Mouse (Mus musculus) gastrocnemius, postnatal 36 days (tissue): ENCODE measurements around the gene Gtsf1l. TPM values are rescaled to one million over a fixed set of nuclear protein-coding genes. Genes with fewer than 3 reads are reported as not detected.
"Not testable (repeated sequence)": the region's sequence is repeated elsewhere in the genome, so short reads cannot be mapped to it uniquely, and the experiment has no call there.

ENCODE experiments used
- DNase-seq, 2 experiments: peaks; one replicate each; pipeline ENCODE4 v3.0.0; 2022
- intact Hi-C: fragments of 180-260 bp; cut with DNase I; formaldehyde crosslinking; loops from one replicate; pipeline ENCODE4 v1.15.1; 2025
- total RNA-seq, 2 experiments: library from RNA; stranded (reverse); gene quantifications; 2 replicates each; pipeline ENCODE4 v1.2.3; 2021

Gtsf1l gene
- total RNA-seq, 2 experiments from 2014 or later = not detected

DNA sequence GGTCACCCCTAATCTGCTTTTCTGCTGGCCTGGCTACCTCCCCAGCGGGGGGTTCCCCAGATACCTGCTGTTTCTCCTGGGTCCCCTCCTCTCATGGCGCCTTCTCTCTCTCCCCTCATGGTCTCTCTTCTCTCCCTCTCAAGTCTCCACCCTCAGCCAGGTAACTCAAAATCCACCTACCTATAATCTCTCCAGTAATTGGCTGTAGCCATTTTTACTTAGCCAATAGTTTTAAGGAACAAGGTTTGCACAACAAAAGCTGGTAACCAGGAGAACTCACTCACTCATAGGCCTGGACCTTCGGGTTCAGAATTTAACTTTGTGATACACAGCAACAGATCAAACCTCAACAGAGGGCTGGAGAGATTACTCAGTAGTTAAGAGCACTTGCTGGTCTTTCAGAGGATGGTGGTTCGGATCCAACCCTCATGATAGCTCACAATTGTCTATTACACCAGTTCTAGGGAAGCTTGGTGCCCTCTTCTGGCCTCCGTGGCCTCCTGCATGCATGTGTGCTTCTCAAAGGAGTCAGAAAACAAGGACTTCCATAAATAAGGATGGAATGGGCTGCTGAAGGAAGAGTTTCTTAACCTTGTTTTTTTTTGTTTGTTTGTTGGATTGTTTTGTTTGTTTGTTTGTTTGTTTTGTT is 1.9 kb upstream of the Gtsf1l start:
- DNase-seq = no peak
- intact Hi-C loops = loop anchor here (10.0 kb wide), 1 partner anchor 165 kb away; no protein-coding TSS in a partner anchor

- intact Hi-C loops = no loop called here
- no peak for DNase-seq
Measured at GRCm38 (mm10) chr2:163086561-163086960, 1.1 kb downstream of the Gtsf1l start.

GRCm38 (mm10) chr2:163085047-163085446 is 2.6 kb downstream of the Gtsf1l start:
- intact Hi-C loops = no loop called here
- no peak for DNase-seq

DNA sequence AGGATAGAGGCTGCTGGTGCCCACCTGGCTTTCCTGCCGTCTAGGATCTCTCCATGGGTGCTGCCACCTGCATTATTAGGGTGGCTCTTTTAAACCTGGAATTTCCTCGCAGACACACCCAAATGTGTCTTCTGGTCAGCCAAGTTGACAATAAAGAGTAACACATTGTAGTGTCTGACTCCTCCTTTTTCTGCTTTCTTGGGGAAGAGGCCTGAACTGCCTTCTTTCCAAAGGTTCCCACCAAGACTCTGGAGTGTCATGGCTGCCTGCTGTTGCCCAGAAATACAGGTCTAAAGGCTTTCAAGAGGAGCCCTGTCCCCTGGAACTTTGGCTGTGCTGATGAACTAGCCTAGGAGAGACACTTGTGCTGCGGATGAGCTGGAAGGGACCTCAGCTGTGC is 3.1 kb downstream of the Gtsf1l start:
- intact Hi-C loops = no loop called here
- no peak for DNase-seq

DNA sequence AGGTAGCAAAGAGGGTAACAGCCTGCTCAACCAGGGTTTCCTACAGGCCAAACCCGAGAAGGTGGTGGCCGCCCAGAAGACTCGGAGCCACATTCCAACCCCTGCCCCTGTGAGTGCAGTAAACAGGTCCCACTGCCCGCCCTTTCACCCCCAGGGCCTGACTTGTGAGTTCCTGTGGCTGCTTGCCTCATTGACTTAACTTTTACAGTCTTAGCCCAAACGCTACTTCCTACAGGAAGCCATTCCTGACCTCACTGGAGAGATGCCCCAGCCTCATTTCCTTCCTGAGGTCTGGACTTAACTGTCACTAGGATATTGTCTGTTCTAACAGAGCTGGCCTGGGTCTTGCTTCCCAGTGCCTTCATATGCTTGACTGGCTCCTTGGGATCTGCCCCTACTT is 5.1 kb downstream of the Gtsf1l start:
- intact Hi-C loops = no loop called here
- DNase-seq = no peak

DNA sequence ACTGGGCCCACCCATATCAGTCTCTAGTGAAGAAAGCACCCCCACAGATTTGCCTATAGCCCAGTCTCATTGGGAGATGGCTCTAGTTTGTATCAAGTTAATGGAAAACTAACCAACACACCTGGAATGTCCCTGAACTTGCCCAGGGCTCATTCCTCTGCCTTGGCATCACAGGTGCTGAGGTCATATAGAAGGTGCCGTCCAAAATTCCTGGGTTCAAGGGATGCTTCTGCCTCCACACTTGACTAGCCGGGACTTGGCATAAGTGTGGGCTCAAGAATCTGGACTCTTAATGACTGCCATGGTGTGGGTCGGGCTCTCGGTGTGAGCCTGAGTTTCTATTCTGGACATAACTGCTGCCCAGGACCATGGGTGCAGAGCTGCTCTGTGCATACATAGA is 8.6 kb downstream of the Gtsf1l start:
- no peak for DNase-seq
- intact Hi-C loops = no loop called here

DNA sequence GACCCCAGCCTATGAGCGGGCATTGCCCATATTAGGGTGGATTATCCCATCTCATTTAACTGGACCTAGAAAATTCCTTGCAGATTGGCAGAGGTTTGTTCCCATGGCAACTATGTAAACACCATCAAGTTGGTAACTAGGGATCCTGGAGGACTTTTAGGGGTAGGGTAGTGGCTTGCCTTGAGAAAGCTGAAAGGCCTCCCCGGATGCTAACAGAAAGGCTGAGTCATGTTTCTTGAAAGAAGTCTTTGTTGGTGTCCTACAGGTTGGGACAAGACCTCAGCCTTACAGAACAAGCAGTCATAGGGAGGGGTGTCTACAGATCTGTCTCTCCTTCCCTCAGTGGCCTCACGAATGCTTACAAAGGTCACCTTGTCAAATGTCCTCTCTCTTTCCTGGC is 12.4 kb downstream of the Gtsf1l start:
- intact Hi-C loops = no loop called here

DNA sequence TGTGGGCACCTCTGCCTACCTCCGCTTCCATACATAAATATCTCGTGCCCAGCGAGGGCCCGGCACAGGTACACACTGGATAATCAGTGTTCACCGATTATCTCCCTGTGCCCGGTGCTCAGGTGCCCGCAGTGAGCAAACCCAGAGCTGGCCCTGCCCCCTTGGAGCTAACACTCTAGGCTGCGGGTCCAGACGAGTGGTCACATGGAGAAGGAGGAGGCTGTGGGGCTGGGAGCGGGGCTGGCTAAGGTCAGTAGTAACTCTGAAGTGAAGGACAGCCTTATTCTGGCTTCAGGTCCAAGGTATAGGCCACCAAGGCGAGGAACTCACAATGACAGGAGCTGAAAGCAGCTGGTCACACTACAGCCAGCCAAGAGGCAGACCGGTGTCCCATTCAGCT is 12.8 kb downstream of the Gtsf1l start:
- no peak for DNase-seq

More for the DNA sequence above, 12.4 kb downstream of the Gtsf1l start:
- DNase-seq = no peak

GRCm38 (mm10) chr2:163074006-163074405 is 13.6 kb downstream of the Gtsf1l start:
- intact Hi-C loops = no loop called here

More for the DNA sequence above, 12.8 kb downstream of the Gtsf1l start:
- intact Hi-C loops = no loop called here

GRCm38 (mm10) chr2:163073023-163073757 is 14.5 kb downstream of the Gtsf1l start:
- intact Hi-C loops = no loop called here
- no peak for DNase-seq

More at GRCm38 (mm10) chr2:163074006-163074405, 13.6 kb downstream of the Gtsf1l start:
- no peak for DNase-seq

DNA sequence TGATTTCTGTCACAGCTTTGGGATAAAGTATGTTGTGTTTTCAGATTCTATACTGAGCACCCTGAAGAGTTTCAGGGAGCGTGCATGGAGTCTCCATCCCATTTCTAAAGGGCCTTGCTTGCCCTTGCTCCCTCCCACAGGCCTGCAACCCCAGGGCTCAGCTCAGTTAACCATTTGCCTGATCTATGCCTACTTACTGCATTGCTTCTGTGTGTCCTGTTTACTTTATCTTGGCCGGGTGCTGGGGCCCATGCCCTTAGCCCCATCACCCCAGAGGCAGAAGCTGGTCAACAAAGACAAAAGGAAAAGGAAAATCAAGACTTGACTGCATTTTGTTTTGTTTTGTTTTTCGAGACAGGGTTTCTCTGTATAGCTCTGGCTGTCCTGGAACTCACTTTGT is 16.1 kb downstream of the Gtsf1l start:
- intact Hi-C loops = no loop called here
- no peak for DNase-seq

GRCm38 (mm10) chr2:163070213-163070612 is 17.4 kb downstream of the Gtsf1l start:
- DNase-seq = no peak
- intact Hi-C loops = no loop called here

- DNase-seq = no peak
- intact Hi-C loops = no loop called here
Measured at GRCm38 (mm10) chr2:163067233-163067632, 20.4 kb downstream of the Gtsf1l start.

- DNase-seq = no peak
- intact Hi-C loops = no loop called here
Measured at GRCm38 (mm10) chr2:163066326-163066725, 21.3 kb downstream of the Gtsf1l start.

- intact Hi-C loops = no loop called here
- DNase-seq = no peak
Measured at GRCm38 (mm10) chr2:163062119-163062508, 25.5 kb downstream of the Gtsf1l start.

GRCm38 (mm10) chr2:163061203-163062118 is 26.2 kb downstream of the Gtsf1l start:
- intact Hi-C loops = no loop called here
- no peak for DNase-seq

DNA sequence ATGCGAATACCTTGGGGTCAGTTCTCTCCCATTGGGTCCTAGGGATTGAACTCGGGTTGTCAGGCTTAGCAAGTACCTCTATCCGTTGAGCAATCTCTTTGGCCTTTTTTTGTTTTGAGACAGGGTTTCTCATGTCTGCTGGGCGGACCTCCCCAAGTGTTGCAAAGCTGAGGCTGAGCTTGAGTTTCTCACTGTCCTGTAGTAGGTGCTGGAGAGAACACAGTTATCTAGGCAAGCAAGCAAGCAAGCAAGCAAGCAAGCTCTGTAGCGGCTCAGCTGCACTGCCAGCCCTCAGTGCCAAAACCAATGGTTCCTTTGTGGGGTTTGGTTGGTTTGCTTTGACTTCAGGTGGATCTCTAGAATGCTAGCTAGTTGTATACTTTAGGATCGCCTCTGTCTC is 27.0 kb downstream of the Gtsf1l start:
- intact Hi-C loops = no loop called here
- DNase-seq = no peak

GRCm38 (mm10) chr2:163058981-163059380 is 28.7 kb downstream of the Gtsf1l start:
- DNase-seq, intact Hi-C loops: not testable (repeated sequence)

DNA sequence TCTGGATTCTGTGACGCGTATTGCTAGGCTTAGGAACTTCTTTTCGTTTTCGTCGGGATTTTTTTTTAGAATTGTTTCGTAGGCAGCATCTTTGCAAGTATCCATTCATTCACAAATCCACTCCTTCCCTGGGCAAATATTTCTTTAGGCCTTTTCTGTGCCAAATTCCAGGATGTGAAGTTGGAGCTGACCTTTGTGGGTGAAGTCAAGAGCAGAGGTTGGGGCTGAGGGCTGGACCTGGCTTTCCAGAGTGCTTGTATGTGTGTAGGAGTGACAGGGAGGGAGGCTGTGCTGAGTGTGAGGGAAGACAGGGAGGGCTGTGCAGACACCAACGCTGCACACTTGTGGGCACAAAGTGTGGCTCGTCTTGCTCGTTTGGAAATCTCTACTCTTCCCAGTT is 31.1 kb downstream of the Gtsf1l start:
- intact Hi-C loops = no loop called here
- no peak for DNase-seq

DNA sequence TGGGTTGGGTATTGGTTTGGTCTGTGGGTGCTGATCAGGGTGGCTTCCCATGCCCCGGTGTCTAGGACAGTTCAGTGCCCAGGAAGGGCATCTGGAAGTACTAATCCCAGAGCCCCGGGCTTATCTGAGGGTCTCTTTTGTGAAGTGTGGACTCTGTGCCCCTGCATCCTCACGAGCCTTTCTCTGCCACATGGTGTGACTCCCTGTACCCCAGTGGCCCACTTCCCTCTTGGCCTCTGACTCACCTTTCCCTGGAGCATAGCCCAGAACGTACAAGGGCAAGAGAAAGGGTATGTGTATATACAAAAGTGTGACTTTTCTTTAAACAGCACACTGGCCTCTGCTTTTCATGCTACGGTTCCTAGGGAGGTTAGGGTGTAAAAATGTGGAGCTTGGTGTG is 31.9 kb downstream of the Gtsf1l start:
- intact Hi-C loops = no loop called here
- no peak for DNase-seq

GRCm38 (mm10) chr2:163054891-163055494 is 32.7 kb downstream of the Gtsf1l start:
- no peak for DNase-seq
- intact Hi-C loops = no loop called here
